Mouse (Mus musculus): Measurements from ENCODE around the gene Sncb. TPM values are rescaled to one million over a fixed set of nuclear protein-coding genes. Genes with fewer than 3 reads are reported as not detected.
A peak's percentile ranks its signal among the peaks of the same experiment; 100 is the strongest.

Gene Sncb
- polyA plus RNA-seq, 1 experiment from 2014 or later = 157 TPM

- no peaks in the 10 kb centered on the region for H3K9me3 ChIP-seq (ENCODE audit: control insufficient read depth, low read length)
- no peaks in the 10 kb centered on the region for H3K27me3 ChIP-seq (replicated peaks; ENCODE audit: control insufficient read depth, insufficient read depth, low read length)
- H3K4me1 ChIP-seq (ENCODE audit: control insufficient read depth, insufficient read depth, low read depth, low read length) = peaks cover 15% of the 10 kb centered on the region
- H3K4me2 ChIP-seq (ENCODE audit: low read length) = peak overlapping the region; percentile 43
- WGBS = 3% methylated on average over 70 of the region's 87 CpGs
- H3K27ac ChIP-seq (ENCODE audit: low read depth, low read length) = no peak overlapping the region
- peak overlapping the region; percentile 25; the same call in 1 of the 2 replicates for H3K9ac ChIP-seq (ENCODE audit: low read depth, low read length)
- 0 out of 2 replicates have a peak, but pooled peaks have one; percentile 38 for ATAC-seq
- peaks cover 30% of the 10 kb centered on the region for H3K36me3 ChIP-seq (ENCODE audit: control insufficient read depth, insufficient read depth, low read length)
- peak overlapping the region; percentile 20 for H3K4me3 ChIP-seq (ENCODE audit: low read length)
Measured at GRCm38 (mm10) chr13:54737488-54738212, 28.7 kb downstream of the Sncb start.

GRCm38 (mm10) chr13:54736931-54737330, 29.5 kb downstream of the Sncb start:
- 28% methylated on average over 3 of the region's 3 CpGs for WGBS
- Histone ChIP-seq H3K9ac (ENCODE audit: low read depth, low read length) (no peak overlapping the region), H3K4me2 (ENCODE audit: low read length) (no peak overlapping the region), H3K27ac (ENCODE audit: low read depth, low read length) (no peak overlapping the region), H3K4me3 (ENCODE audit: low read length) (no peak overlapping the region), H3K27me3 (replicated peaks; ENCODE audit: control insufficient read depth, insufficient read depth, low read length) (no peaks in the 10 kb centered on the region), H3K36me3 (ENCODE audit: control insufficient read depth, insufficient read depth, low read length) (peaks cover 30% of the 10 kb centered on the region), H3K4me1 (ENCODE audit: control insufficient read depth, insufficient read depth, low read depth, low read length) (peaks cover 15% of the 10 kb centered on the region), H3K9me3 (ENCODE audit: control insufficient read depth, low read length) (no peaks in the 10 kb centered on the region)
- no peak for ATAC-seq

DNA sequence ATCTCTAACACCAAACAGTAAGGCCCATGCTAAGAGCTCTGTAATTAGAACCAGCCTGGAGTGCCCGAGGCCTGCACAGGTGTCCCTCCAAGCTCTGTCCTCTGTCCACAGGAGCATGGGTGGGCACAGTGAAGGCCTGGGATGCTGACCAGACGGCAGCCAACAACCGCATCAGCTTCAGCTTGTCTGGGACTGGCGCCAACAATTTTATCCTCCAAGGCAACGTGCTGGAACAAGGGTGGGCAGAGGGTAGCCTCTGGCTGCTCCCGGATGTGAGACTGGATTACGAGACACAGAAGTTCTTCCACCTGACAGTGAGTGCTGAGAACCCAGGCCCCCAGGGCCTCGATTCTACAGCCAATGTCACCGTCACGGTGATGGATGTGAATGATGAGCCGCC, 40.3 kb downstream of the Sncb start:
- Histone ChIP-seq H3K4me3 (ENCODE audit: low read length) (no peak overlapping the region), H3K9me3 (ENCODE audit: control insufficient read depth, low read length) (no peaks in the 10 kb centered on the region), H3K27me3 (replicated peaks; ENCODE audit: control insufficient read depth, insufficient read depth, low read length) (no peaks in the 10 kb centered on the region; the same call in 1 of the 2 replicates), H3K4me2 (ENCODE audit: low read length) (no peak overlapping the region), H3K4me1 (ENCODE audit: control insufficient read depth, insufficient read depth, low read depth, low read length) (no peaks in the 10 kb centered on the region; the same call in 1 of the 2 replicates), H3K9ac (ENCODE audit: low read depth, low read length) (no peak overlapping the region), H3K27ac (ENCODE audit: low read depth, low read length) (no peak overlapping the region), H3K36me3 (ENCODE audit: control insufficient read depth, insufficient read depth, low read length) (no peaks in the 10 kb centered on the region)
- WGBS = 53% methylated on average over 11 of the region's 11 CpGs
- no peak for ATAC-seq

- H3K4me3 ChIP-seq (ENCODE audit: low read length) = no peak overlapping the region
- no peak overlapping the region for H3K4me2 ChIP-seq (ENCODE audit: low read length)
- no peaks in the 10 kb centered on the region; the same call in 1 of the 2 replicates for H3K4me1 ChIP-seq (ENCODE audit: control insufficient read depth, insufficient read depth, low read depth, low read length)
- 89% methylated on average over 3 of the region's 3 CpGs for WGBS
- H3K9ac ChIP-seq (ENCODE audit: low read depth, low read length) = no peak overlapping the region
- H3K27ac ChIP-seq (ENCODE audit: low read depth, low read length) = no peak overlapping the region
- no peaks in the 10 kb centered on the region; the same call in 1 of the 2 replicates for H3K27me3 ChIP-seq (replicated peaks; ENCODE audit: control insufficient read depth, insufficient read depth, low read length)
- ATAC-seq = no peak
- no peaks in the 10 kb centered on the region for H3K9me3 ChIP-seq (ENCODE audit: control insufficient read depth, low read length)
- no peaks in the 10 kb centered on the region for H3K36me3 ChIP-seq (ENCODE audit: control insufficient read depth, insufficient read depth, low read length)
Measured at GRCm38 (mm10) chr13:54723143-54723542, 43.3 kb downstream of the Sncb start.

GRCm38 (mm10) chr13:54716916-54717315, 49.5 kb downstream of the Sncb start:
- Histone ChIP-seq H3K4me2 (ENCODE audit: low read length) (no peak overlapping the region), H3K4me3 (ENCODE audit: low read length) (no peak overlapping the region), H3K9ac (ENCODE audit: low read depth, low read length) (no peak overlapping the region), H3K9me3 (ENCODE audit: control insufficient read depth, low read length) (no peaks in the 10 kb centered on the region), H3K27me3 (replicated peaks; ENCODE audit: control insufficient read depth, insufficient read depth, low read length) (no peaks in the 10 kb centered on the region), H3K4me1 (ENCODE audit: control insufficient read depth, insufficient read depth, low read depth, low read length) (peaks cover 2% of the 10 kb centered on the region), H3K36me3 (ENCODE audit: control insufficient read depth, insufficient read depth, low read length) (no peaks in the 10 kb centered on the region), H3K27ac (ENCODE audit: low read depth, low read length) (no peak overlapping the region)
- no peak for ATAC-seq
- 0% methylated on average over 5 of the region's 5 CpGs for WGBS

DNA sequence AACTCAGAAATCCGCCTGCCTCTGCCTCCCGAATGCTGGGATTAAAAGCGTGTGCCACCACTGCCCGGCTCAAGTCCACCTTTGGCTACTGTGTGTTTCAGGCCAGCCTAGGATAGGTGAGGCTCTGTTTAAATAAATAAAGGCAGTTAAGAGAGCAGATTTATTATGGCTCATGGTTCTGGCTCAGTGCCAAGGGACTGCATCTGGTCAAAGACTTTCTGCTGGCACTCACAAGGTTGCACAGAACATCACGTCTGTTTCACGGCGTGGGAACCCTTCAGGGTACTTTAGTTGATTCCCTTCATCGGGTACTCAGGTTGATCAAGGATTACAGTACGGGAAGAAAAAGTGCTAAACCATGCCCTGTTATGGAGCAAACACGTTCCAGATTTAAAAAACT, 51.4 kb downstream of the Sncb start:
- H3K9ac ChIP-seq (ENCODE audit: low read depth, low read length) = no peak overlapping the region
- no peaks in the 10 kb centered on the region for H3K27me3 ChIP-seq (replicated peaks; ENCODE audit: control insufficient read depth, insufficient read depth, low read length)
- H3K4me1 ChIP-seq (ENCODE audit: control insufficient read depth, insufficient read depth, low read depth, low read length) = peaks cover 2% of the 10 kb centered on the region
- WGBS = 73% methylated on average over 10 of the region's 10 CpGs
- H3K27ac ChIP-seq (ENCODE audit: low read depth, low read length) = no peak overlapping the region
- no peak overlapping the region for H3K4me2 ChIP-seq (ENCODE audit: low read length)
- H3K9me3 ChIP-seq (ENCODE audit: control insufficient read depth, low read length) = no peaks in the 10 kb centered on the region
- no peak overlapping the region for H3K4me3 ChIP-seq (ENCODE audit: low read length)
- no peak for ATAC-seq
- H3K36me3 ChIP-seq (ENCODE audit: control insufficient read depth, insufficient read depth, low read length) = no peaks in the 10 kb centered on the region

GRCm38 (mm10) chr13:54714393-54714792, 52.0 kb downstream of the Sncb start:
- H3K36me3 ChIP-seq (ENCODE audit: control insufficient read depth, insufficient read depth, low read length) = no peaks in the 10 kb centered on the region
- peaks cover 2% of the 10 kb centered on the region for H3K4me1 ChIP-seq (ENCODE audit: control insufficient read depth, insufficient read depth, low read depth, low read length)
- H3K4me3 ChIP-seq (ENCODE audit: low read length) = no peak overlapping the region
- WGBS = 41% methylated on average over 4 of the region's 4 CpGs
- no peak overlapping the region for H3K9ac ChIP-seq (ENCODE audit: low read depth, low read length)
- no peak for ATAC-seq
- no peak overlapping the region for H3K27ac ChIP-seq (ENCODE audit: low read depth, low read length)
- no peak overlapping the region for H3K4me2 ChIP-seq (ENCODE audit: low read length)
- H3K9me3 ChIP-seq (ENCODE audit: control insufficient read depth, low read length) = no peaks in the 10 kb centered on the region
- H3K27me3 ChIP-seq (replicated peaks; ENCODE audit: control insufficient read depth, insufficient read depth, low read length) = no peaks in the 10 kb centered on the region

- H3K4me2 ChIP-seq (ENCODE audit: low read length) = no peak overlapping the region
- H3K9ac ChIP-seq (ENCODE audit: low read depth, low read length) = no peak overlapping the region
- no peaks in the 10 kb centered on the region for H3K36me3 ChIP-seq (ENCODE audit: control insufficient read depth, insufficient read depth, low read length)
- H3K4me1 ChIP-seq (ENCODE audit: control insufficient read depth, insufficient read depth, low read depth, low read length) = no peaks in the 10 kb centered on the region
- no peak overlapping the region for H3K27ac ChIP-seq (ENCODE audit: low read depth, low read length)
- 82% methylated on average over 3 of the region's 3 CpGs for WGBS
- no peaks in the 10 kb centered on the region for H3K27me3 ChIP-seq (replicated peaks; ENCODE audit: control insufficient read depth, insufficient read depth, low read length)
- H3K4me3 ChIP-seq (ENCODE audit: low read length) = no peak overlapping the region
- no peaks in the 10 kb centered on the region for H3K9me3 ChIP-seq (ENCODE audit: control insufficient read depth, low read length)
- ATAC-seq = no peak
Measured at GRCm38 (mm10) chr13:54710866-54711265, 55.5 kb downstream of the Sncb start.

Measured in hindbrain, embryonic 16.5 days (tissue).